Mouse (Mus musculus): ENCODE measurements at regions not wholly inside any gene's neighbourhood (a gene's known extent, or its start where the extent isn't known, plus 50 kb on each side); places are given as distances from the start of the nearest gene placed in this dataset.

DNA sequence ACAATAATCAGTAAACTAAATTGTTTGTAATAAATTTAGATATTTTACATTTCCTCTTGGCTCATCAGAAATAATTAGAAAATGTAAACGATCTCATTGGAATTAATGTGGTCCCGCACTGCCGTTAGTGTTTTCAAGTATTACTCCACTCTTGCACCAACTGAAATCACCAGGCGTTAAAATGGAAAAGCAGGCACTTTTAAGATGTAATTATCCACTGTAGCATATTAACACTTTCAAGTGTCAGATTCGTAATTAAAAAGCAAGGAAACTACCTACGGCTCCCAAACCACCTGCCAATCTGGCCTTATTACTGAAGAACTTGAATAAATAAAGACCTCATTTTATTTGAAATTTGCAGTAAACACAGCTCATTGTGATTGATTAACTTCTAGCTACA is 759.4 kb upstream of the Gpc5 start:
- TF ChIP-seq POLR2A (IDR thresholded peaks at IDR 0.05; ENCODE audit: borderline replicate concordance, extremely low read depth, insufficient read depth, insufficient read length, poor library complexity, severe bottlenecking) (no peak), CTCF (IDR thresholded peaks at IDR 0.05; ENCODE audit: borderline replicate concordance, extremely low read depth, insufficient read depth, insufficient read length) (no peak)

Measured in brain, embryonic 14.5 days (tissue).